15 mouse cellular contexts compared by ENCODE assay signal in genomic region chr11:85850758-85851157, GRCm38 (mm10). TPM values are rescaled to one million over a fixed set of nuclear protein-coding genes. Genes with fewer than 3 reads are reported as not detected.
DNase-seq lines count a peak whose midpoint lies in the region; TF ChIP-seq lines count a peak whose summit lies in the region.
"Had no signal": no experiment of that assay in that cellular context is flagged by ENCODE, and none has a peak within 500 bp of the region (broad histone marks: within the 10 kb centered on the region; RNA-seq: fewer than 3 reads in every experiment).

No protein-coding gene starts in this region.

- H3K27ac ChIP-seq in layer of hippocampus, adult 2 months, result no peak overlapping the region
- H3K27ac ChIP-seq: neural tube, embryonic 12.5 days had no signal

- H3K4me3 ChIP-seq in layer of hippocampus, adult 2 months, result no peak overlapping the region
- H3K4me3 ChIP-seq: neural tube, embryonic 12.5 days had no signal

- peak; percentile 56 for DNase-seq in embryo, embryonic 11 days
- no peak for DNase-seq in embryo, embryonic 9.5 days (ENCODE audit: extremely low spot score)
- DNase-seq in layer of hippocampus, adult 2 months (ENCODE audit: low spot score in 2 of 2), result no peak
- DNase-seq in layer of hippocampus, adult 9-11 months, result no peak
- DNase-seq in 416B (ENCODE audit: low read depth) (peak; percentile 27), ZHBTc4 (ENCODE audit: low read depth, low spot score) (peak; percentile 81)
- DNase-seq in layer of hippocampus, adult 8-10 months (ENCODE audit: low spot score in 2 of 2), result no peak
- no peak for DNase-seq in urinary bladder, postnatal 14 days (ENCODE audit: low spot score)
- DNase-seq: cerebellum, postnatal 14 days; thymus, postnatal 25 days had no signal

- peak; percentile 65 for TF ChIP-seq CTCF in layer of hippocampus, adult 2 months (conservative IDR thresholded peaks at IDR 0.05)

RNA-seq across cellular contexts. Expression of gene Gm11444, which starts 0.6 kb away (rescaled TPM):
- total RNA-seq in layer of hippocampus, adult 2 months (2021), result not detected
- not detected for total RNA-seq in layer of hippocampus, adult 8-10 months (2022)
- total RNA-seq: adrenal gland, postnatal 4 days; heart, adult 18-20 months; left cerebral cortex, postnatal 14 days; megakaryocyte, adult 5-6 weeks had no signal

RNA-seq across cellular contexts. Expression of gene Tbx2, which starts 18.4 kb away (rescaled TPM):
- 1 to 10 TPM; 1.5 to 1.6 TPM for total RNA-seq in layer of hippocampus, adult 2 months (2021)
- total RNA-seq in layer of hippocampus, adult 8-10 months (2022), result 1 to 10 TPM; 1.4 to 2.0 (median 1.7) TPM

RNA-seq across cellular contexts. Expression of gene Tbx4, which starts 35.5 kb away (rescaled TPM):
- total RNA-seq in layer of hippocampus, adult 2 months (2021), result under 1 TPM; 0.13 to 0.22 TPM
- total RNA-seq in layer of hippocampus, adult 8-10 months (2022), result under 1 TPM; 0.11 to 0.17 (median 0.14) TPM
- total RNA-seq: adrenal gland, postnatal 4 days; megakaryocyte, adult 5-6 weeks had no signal

Comparison
In these comparisons a context has a peak if more than half of its experiments do, and no peak if none do; other contexts are left out.
1. DNase-seq: peak in embryo, embryonic 11 days (single experiment), 416B (single experiment) and ZHBTc4 (single experiment); none in embryo, embryonic 9.5 days (single experiment), layer of hippocampus, adult 2 months (0 of 2), layer of hippocampus, adult 9-11 months (single experiment), layer of hippocampus, adult 8-10 months (0 of 2) and urinary bladder, postnatal 14 days (single experiment).